Mouse (Mus musculus) common myeloid progenitor, adult 5-6 weeks (primary cell): ENCODE data around the gene Faah. TPM values are rescaled to one million over a fixed set of nuclear protein-coding genes. Genes with fewer than 3 reads are reported as not detected.

Source experiments
- total RNA-seq: library from RNA; stranded (forward); fragments of 200-1000, 187-1606 nt; gene quantifications from 2 replicates; pipeline ENCODE4 v1.2.3, GENCODE M21; 2017

Gene Faah
- total RNA-seq, 1 experiment from 2014 or later = 3.4 TPM

Other genes starting within 250 kb of the Faah start
- 0.87 TPM in 1 of 2 replicates, not detected in the other for gene Tex38, start 236.9 kb downstream of the Faah start, total RNA-seq
- gene Atpaf1, start 233.1 kb downstream of the Faah start, total RNA-seq = 13.1 and 17.4 TPM in 2 replicates
- gene Mob3c, start 189.8 kb downstream of the Faah start, total RNA-seq = 8.4 and 16.9 TPM in 2 replicates
- gene Mknk1, start 178.7 kb downstream of the Faah start, total RNA-seq = 31.7 and 68.4 TPM in 2 replicates
- not detected in 2 replicates for gene Kncn, start 133.5 kb downstream of the Faah start, total RNA-seq
- gene 6430628N08Rik, start 127.3 kb downstream of the Faah start, total RNA-seq = not detected in 2 replicates
- not detected in 2 replicates for gene Dmbx1, start 78.0 kb downstream of the Faah start, total RNA-seq
- 8.7 and 16.4 TPM in 2 replicates for gene Nsun4, start 36.0 kb upstream of the Faah start, total RNA-seq
- gene Uqcrh, start 57.1 kb upstream of the Faah start, total RNA-seq = 353 and 354 TPM in 2 replicates
- 14.4 and 22.4 TPM in 2 replicates for gene Lrrc41, start 57.3 kb upstream of the Faah start, total RNA-seq
- 24.1 and 28.7 TPM in 2 replicates for gene Rad54l, start 105.8 kb upstream of the Faah start, total RNA-seq
- 14.2 and 15.9 TPM in 2 replicates for gene Pomgnt1, start 105.9 kb upstream of the Faah start, total RNA-seq
- 0.09 and 0.15 TPM in 2 replicates for gene Lurap1, start 133.4 kb upstream of the Faah start, total RNA-seq
- not detected in 2 replicates for gene Tspan1, start 149.7 kb upstream of the Faah start, total RNA-seq
- not detected in 2 replicates for gene 1700042G07Rik, start 155.4 kb upstream of the Faah start, total RNA-seq
- 0.41 and 0.63 TPM in 2 replicates for gene Gm49337, start 155.5 kb upstream of the Faah start, total RNA-seq
- gene Pik3r3, start 203.7 kb upstream of the Faah start, total RNA-seq = 0.05 and 0.14 TPM in 2 replicates